Mouse (Mus musculus) heart, postnatal 0 days (tissue): Measurements from ENCODE around the gene Amn1. TPM values are rescaled to one million over a fixed set of nuclear protein-coding genes. Genes with fewer than 3 reads are reported as not detected.

Experiments
- ATAC-seq: fragments of 200-750 bp; cut with Nextera tagmentation; 2 replicates; pipeline ENCODE4 v1.8.0; 2017; ENCODE audit warnings: low read depth, moderate number of reproducible peaks, moderate library complexity; ENCODE audit not compliant: insufficient read depth
- DNase-seq: peaks from one replicate; pipeline ENCODE4 v3.0.0-alpha.2; 2016; ENCODE audit warnings: low spot score
- H3K27ac ChIP-seq: fragments of 300-500 bp; sonication (generic); 2 replicates; pipeline ENCODE4 v1.5.1; 2014; ENCODE audit warnings: low read depth, mild to moderate bottlenecking
- H3K27me3 ChIP-seq: fragments of 300-500 bp; sonication (generic); 2 replicates; pipeline ENCODE4 v1.6.1; 2014; ENCODE audit warnings: low read length, mixed read lengths; ENCODE audit not compliant: control insufficient read depth, insufficient read depth
- H3K36me3 ChIP-seq: fragments of 300-500 bp; sonication (generic); replicated peaks from 2 replicates; pipeline ENCODE4 v1.6.1; 2014; ENCODE audit warnings: low read length, mixed read lengths; ENCODE audit not compliant: control insufficient read depth, insufficient read depth
- H3K4me1 ChIP-seq: fragments of 300-500 bp; sonication (generic); 2 replicates; pipeline ENCODE4 v1.6.1; 2014; ENCODE audit warnings: antibody characterized with exemption; ENCODE audit not compliant: control insufficient read depth, insufficient read depth
- H3K4me2 ChIP-seq: fragments of 300-500 bp; sonication (generic); 2 replicates; pipeline ENCODE4 v1.6.1; 2014; ENCODE audit warnings: low read depth, mild to moderate bottlenecking, low read length, moderate library complexity
- H3K4me3 ChIP-seq: fragments of 300-500 bp; sonication (generic); 2 replicates; pipeline ENCODE4 v1.5.1; 2014; ENCODE audit warnings: low read depth, low read length
- H3K9ac ChIP-seq: fragments of 300-500 bp; sonication (generic); replicated peaks from 2 replicates; pipeline ENCODE4 v1.6.1; 2014; ENCODE audit warnings: low read depth, low read length, mixed read lengths
- H3K9me3 ChIP-seq: fragments of 300-500 bp; sonication (generic); replicated peaks from 2 replicates; pipeline ENCODE4 v1.6.1; 2016; ENCODE audit warnings: low read length; ENCODE audit not compliant: control insufficient read depth
- CTCF ChIP-seq: IDR thresholded peaks from 2 replicates; pipeline ENCODE4 v1.5.1; 2016; ENCODE audit warnings: antibody characterized with exemption, control low read depth, low read depth
- EP300 ChIP-seq: IDR thresholded peaks from 2 replicates; pipeline ENCODE4 v1.6.1; 2016; ENCODE audit warnings: antibody characterized with exemption, low read depth
- WGBS: fragments of 180-500 bp; shearing (Covaris S2); extraction: QIAGEN DNeasy Blood & Tissue Kit; methylation state at CpG from one replicate; pipeline ENCODE4 v1.1.7; 2014; 5-methylcytosine and 5-hydroxymethylcytosine counted together
- polyA plus RNA-seq: library from polyadenylated mRNA; unstranded; fragments of >200 nt; fragmentation: Nextera tagmentation; extraction: Ambion mirVana; gene quantifications from 2 replicates; pipeline ENCODE4 v1.2.1, GENCODE M21; 2015
- total RNA-seq: library from RNA; depleted of rRNA; stranded (reverse); fragments of >200 nt; gene quantifications from 2 replicates; pipeline ENCODE4 v1.2.3, GENCODE M21; 2014; ENCODE audit warnings: low replicate concordance

Amn1 gene
- total and polyA plus RNA-seq, 2 experiments from 2014 or later, result 21.3 to 29.9 TPM

GRCm38 (mm10) chr6:149153473-149154115, 34.9 kb downstream of the Amn1 start:
- H3K27ac ChIP-seq, result no peak overlapping the region
- H3K4me2 ChIP-seq, result no peak overlapping the region

DNA sequence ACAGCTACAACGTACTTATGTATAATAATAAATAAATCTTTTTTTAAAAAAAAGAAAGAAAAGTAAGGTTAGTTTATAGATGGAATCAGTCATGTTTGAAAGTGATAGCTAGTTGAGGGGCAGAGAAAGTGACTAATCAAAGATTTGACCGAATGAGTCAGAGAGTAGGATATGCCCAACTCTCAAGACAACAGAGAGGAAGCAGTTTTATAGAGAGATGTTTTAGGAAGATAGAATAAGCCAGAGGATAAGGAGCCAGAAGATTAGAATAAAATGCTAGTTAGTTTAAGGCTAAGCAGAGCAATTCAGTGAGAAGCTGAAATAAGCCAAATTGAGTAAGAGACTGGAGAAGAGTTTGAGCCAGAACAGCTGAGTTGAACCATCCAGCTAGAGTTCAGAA, 36.4 kb downstream of the Amn1 start:
- WGBS, result 94% methylated on average over 2 of the region's 2 CpGs
- no peaks in the 10 kb centered on the region for H3K27me3 ChIP-seq
- no peaks in the 10 kb centered on the region for H3K9me3 ChIP-seq
- no peak overlapping the region for H3K9ac ChIP-seq
- TF ChIP-seq EP300 (no peak), CTCF (no peak)
- ATAC-seq (no peak), DNase-seq (no peak)
- H3K4me2 ChIP-seq, result no peak overlapping the region
- no peak overlapping the region for H3K27ac ChIP-seq
- H3K4me3 ChIP-seq, result no peak overlapping the region
- H3K4me1 ChIP-seq, result peaks cover 4% of the 10 kb centered on the region; the same call in 1 of the 2 replicates
- peaks cover 9% of the 10 kb centered on the region; the same call in 1 of the 2 replicates for H3K36me3 ChIP-seq

More at GRCm38 (mm10) chr6:149153473-149154115, 34.9 kb downstream of the Amn1 start:
- H3K9ac ChIP-seq, result no peak overlapping the region
- H3K4me1 ChIP-seq, result peaks cover 4% of the 10 kb centered on the region; the same call in 1 of the 2 replicates
- no peak for DNase-seq
- ATAC-seq, result no peak
- no peaks in the 10 kb centered on the region for H3K27me3 ChIP-seq
- 0 out of 2 replicates have a peak, but pooled peaks have one; percentile 6 for TF ChIP-seq CTCF
- TF ChIP-seq EP300, result no peak
- 42% methylated on average over 6 of the region's 6 CpGs for WGBS
- H3K4me3 ChIP-seq, result no peak overlapping the region
- peaks cover 10% of the 10 kb centered on the region; the same call in 1 of the 2 replicates for H3K36me3 ChIP-seq
- no peaks in the 10 kb centered on the region for H3K9me3 ChIP-seq

DNA sequence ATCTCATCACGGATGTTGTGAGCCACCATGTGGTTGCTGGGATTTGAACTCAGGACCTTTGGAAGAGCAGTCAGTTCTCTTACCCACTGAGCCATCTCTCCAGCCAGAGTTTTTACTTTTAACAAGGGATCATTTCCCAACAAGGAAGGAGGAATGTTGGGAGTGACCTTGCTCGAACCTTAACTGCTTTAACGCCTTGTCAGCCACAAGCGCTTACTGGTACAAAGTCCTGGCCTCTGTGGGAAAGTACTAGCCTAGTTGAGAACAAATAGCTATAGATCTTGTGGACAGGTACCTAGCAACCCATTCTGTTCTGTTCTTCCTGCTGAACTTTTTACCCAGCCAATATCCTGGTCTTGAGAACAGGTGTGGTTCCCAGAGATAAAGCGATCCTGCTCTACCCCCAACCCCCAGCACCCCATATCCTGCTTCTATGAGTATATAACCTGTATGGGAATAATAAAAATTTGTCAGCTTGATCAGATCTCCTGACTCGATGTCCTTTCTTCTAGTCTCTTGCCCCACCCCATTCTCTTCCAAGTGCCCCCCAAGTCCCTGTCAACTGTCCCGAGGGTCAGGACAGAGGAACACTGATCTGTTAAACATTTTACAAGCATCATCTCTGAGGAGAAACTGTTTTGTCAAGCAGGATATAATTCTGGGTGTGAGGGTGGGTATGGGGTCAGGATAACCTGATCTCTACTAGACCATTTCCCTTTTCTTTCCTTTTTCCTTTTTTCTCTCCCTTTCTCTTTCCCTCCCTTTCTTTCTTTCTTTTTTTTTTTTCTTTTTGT, 39.9 kb downstream of the Amn1 start:
- Histone ChIP-seq H3K9me3 (no peaks in the 10 kb centered on the region), H3K9ac (no peak overlapping the region), H3K4me1 (peaks cover 4% of the 10 kb centered on the region; the same call in 1 of the 2 replicates), H3K27ac (no peak overlapping the region), H3K36me3 (peaks cover 13% of the 10 kb centered on the region; the same call in 1 of the 2 replicates), H3K4me3 (no peak overlapping the region), H3K4me2 (no peak overlapping the region), H3K27me3 (no peaks in the 10 kb centered on the region)
- 76% methylated on average over 7 of the region's 7 CpGs for WGBS
- ATAC-seq (no peak), DNase-seq (no peak)
- no peak for TF ChIP-seq EP300
- no peak for TF ChIP-seq CTCF

DNA sequence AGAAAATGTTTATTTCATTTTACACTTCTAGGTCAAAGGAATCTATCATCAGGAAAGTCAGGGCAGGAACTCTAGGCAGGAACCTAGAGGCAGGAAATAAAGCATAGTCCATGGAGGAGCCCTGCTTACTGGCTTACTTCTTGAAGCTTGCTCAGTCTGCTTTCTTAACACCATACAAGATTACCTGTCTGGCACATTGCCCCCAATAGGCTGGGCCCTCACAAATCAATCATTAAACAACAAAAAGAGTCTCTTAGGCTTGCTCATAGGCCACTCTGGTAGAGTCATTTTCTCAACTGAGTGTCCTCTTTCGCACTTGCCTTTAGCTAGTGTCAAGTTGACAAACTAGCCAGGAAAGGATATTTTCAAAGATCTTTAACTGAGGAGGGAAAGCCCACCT, 43.4 kb downstream of the Amn1 start:
- no peak overlapping the region for H3K4me2 ChIP-seq
- no peak overlapping the region for H3K27ac ChIP-seq
- ATAC-seq (no peak), DNase-seq (no peak)
- TF ChIP-seq EP300 (no peak), CTCF (no peak)
- no peak overlapping the region for H3K9ac ChIP-seq
- no peaks in the 10 kb centered on the region for H3K27me3 ChIP-seq
- no peaks in the 10 kb centered on the region for H3K4me1 ChIP-seq
- no peaks in the 10 kb centered on the region for H3K9me3 ChIP-seq
- 83% methylated on average over 1 of the region's 1 CpGs for WGBS
- no peak overlapping the region for H3K4me3 ChIP-seq
- 0 out of 2 replicates have a peak, but pooled peaks cover 13% of the 10 kb centered on the region for H3K36me3 ChIP-seq

- Histone ChIP-seq H3K4me1 (no peaks in the 10 kb centered on the region), H3K9me3 (no peaks in the 10 kb centered on the region), H3K27ac (peak overlapping the region; percentile 69), H3K9ac (peak overlapping the region; percentile 62), H3K4me3 (peak overlapping the region; percentile 55), H3K4me2 (peak overlapping the region; percentile 72), H3K36me3 (0 out of 2 replicates have a peak, but pooled peaks cover 13% of the 10 kb centered on the region), H3K27me3 (no peaks in the 10 kb centered on the region)
- ATAC-seq (peak; percentile 97), DNase-seq (peak; percentile 83)
- TF ChIP-seq EP300 (no peak), CTCF (no peak)
- WGBS, result 4% methylated on average over 36 of the region's 36 CpGs
Measured at GRCm38 (mm10) chr6:149141393-149142173, 46.9 kb downstream of the Amn1 start.
